Mouse (Mus musculus) right cerebral cortex, postnatal 4 days (tissue): ENCODE results near the gene Edem1.

Experiments
- DNase-seq: peaks from one replicate; pipeline ENCODE4 v3.0.0-alpha.2; 2022

The Edem1 gene

GRCm38 (mm10) chr6:108828234-108828868 lies at the start of gene Edem1:
Gene Edem1 (plus strand): TSS chr6:108828641.
- peak; percentile 86 for DNase-seq

DNA sequence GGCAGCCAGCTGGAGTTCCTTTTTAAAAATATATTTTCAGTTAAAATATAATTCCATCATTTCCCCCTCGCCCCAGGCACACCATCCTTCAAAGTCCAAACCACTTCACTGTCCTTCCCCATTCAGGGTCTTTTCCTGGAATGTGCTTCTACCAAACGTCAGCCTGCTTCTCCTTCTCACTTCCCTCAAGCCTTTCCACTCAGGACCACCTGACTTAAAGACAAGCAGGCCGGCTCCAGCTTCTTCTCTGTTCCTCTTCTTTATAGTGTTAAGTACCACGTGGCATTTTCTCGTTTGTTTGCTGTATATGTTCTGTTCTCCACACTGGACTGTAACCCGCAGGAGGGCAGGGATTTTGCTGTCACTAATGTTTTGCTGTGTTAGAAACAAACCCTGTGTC lies 46.6 kb upstream of the Edem1 start:
- DNase-seq: no peak

GRCm38 (mm10) chr6:108782526-108783183 lies 45.8 kb upstream of the Edem1 start, which contains the start of gene Arl8b:
Gene Arl8b (plus strand): TSS chr6:108783099.
- peak; percentile 98 for DNase-seq

DNA sequence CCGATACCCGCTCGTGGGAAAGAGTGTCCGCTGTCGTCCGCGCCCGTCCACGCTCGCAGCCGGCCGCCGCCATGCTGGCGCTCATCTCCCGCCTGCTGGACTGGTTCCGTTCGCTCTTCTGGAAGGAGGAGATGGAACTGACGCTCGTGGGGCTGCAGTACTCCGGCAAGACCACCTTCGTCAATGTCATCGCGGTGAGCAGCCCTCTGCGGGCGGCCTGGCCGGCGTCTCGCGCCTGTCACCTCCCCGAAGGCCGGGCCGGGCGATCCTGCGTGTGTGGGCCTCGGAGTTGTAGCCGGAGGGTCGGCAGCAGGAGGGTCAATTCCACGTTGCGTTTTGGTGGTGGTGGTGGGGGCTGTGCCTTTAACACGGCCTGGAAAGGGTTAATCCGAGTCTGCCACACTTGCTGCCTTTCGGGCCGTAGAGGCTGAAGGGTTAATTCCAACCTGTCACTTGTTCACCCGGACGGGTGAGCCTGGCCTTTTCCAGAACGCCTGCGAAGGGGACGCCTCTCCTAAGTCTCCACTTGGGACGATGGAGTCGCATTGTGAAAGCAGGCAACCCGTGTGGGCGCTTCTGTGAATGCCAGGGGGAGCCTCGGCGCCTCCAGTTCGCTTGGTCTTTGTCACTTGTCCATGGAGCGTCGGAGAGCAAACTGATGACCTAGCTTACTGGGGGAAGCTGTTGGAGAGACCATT lies 45.1 kb upstream of the Edem1 start:
- peak; percentile 38 for DNase-seq

DNA sequence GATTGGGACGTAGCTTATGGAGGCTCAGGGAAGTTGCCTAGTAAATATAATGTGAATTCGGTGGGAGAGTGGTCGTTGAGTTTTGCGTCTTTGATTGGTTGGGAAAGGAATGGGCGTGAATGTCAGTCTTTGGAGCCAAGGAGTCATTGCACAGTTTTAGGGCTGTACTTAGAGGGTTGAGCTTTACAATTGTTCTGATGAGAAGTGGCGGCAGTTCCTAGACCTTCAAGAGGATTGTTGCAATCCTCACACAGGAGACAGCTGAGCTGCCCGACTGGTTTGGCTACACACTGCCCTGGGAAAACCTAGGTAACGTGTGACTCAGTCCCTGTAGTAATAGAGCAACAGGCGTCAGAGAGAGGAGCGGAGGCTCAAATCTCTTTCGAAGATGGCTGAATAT lies 44.4 kb upstream of the Edem1 start:
- DNase-seq: no peak

DNA sequence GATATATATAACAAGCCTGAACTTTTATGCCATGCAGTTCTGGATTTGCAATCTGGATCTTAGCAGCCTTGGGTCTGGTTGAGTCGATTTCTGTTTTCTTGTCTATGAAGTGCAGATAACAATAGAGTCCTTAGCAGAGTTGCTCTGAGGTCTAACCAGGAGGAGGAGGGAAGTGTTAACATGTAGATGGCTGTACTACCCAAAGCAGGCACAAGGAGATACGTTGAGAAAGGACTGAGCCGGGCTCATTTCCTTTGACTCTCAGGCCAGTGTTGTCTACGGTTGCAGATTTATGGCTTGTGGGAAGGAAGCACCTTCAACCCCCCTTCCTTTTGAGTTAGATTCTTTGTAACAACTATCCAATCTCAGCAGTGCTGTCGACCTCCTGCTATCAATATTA lies 43.6 kb upstream of the Edem1 start:
- DNase-seq: no peak

DNA sequence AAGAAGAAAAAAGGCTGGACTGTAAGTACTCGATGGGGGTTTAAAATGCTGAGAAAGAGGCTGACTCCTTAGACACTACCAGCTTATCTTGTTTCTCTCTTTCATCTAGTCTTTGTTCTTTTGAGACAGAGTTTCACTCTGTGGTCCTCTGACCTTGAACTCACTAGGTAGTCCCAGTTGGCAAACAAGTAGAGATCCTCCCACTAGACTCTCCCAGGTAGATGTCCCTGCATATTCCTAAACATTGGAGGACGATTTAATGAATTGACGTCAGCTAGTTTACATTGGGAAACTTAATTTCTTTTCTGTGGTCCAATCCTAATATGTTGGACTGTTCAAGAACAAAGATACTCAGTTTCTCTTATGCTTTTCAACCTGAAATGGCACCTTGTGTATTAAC lies 42.9 kb upstream of the Edem1 start:
- DNase-seq: no peak

DNA sequence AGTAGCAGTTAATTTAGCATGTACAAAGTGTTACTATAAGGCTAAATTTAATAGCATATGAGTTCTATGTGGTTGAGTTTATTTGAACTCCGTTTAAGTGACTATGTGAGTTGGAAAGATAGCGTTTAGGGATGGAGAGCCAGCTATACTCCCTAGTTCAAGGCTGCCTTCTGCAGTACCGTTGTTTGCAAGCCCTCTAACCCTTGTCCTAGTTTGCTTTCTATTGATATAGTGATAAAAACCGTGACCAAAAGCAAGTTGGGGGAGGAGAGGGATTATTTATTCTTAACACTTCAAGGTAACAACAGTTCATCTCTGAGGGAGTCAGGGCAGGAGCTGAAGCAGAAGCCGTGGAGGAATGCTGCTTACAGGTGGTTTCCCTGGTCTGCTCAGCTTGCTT lies 36.9 kb upstream of the Edem1 start:
- DNase-seq: no peak

- DNase-seq: no peak
Observed at GRCm38 (mm10) chr6:108795912-108796311, 32.5 kb upstream of the Edem1 start.

- DNase-seq: no peak
Observed at GRCm38 (mm10) chr6:108796706-108797105, 31.7 kb upstream of the Edem1 start.

- DNase-seq: no peak
Observed at GRCm38 (mm10) chr6:108805194-108805593, 23.2 kb upstream of the Edem1 start.

GRCm38 (mm10) chr6:108805871-108806270 lies 22.6 kb upstream of the Edem1 start:
- DNase-seq: no peak

GRCm38 (mm10) chr6:108807446-108807845 lies 21.0 kb upstream of the Edem1 start:
- DNase-seq: no peak

- no peak for DNase-seq
Observed at GRCm38 (mm10) chr6:108808786-108809185, 19.7 kb upstream of the Edem1 start.

DNA sequence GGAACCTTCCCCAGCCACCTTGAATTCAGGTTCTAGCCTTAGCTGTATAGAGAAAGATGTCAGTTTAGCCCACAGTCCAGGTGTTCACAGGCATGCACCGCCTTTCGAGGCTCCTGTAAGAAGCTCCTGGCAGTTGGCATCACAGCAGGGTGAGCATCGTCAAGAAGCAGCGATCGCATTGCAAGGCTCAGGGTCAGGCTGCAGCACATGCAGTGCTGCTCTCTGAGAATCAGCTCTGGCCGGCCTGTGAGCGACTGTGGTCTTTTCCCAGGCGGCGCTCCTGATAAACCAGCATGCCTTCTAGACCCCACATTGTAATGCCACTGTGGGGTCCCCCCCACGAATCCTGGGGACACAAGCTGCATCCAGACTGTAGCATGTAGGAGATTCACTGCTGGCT lies 18.2 kb upstream of the Edem1 start:
- no peak for DNase-seq

DNA sequence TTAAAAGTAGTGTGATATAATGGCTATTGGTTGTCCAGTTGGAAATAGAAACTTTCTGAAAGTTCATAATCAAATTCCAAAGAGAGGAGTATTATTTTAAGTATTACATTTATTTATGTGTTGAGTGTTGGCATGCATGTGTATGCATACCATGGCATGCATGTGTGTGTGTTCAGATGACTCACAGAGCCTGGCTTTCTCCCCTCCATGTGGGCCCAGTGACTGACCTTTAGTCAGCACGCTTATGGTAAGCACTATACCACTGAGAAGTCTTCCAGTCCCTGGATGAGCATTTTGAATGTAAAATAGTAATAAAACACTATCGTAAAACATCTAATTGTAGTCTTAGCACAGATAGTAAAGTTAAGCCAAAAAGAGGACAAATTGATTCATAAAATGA lies 16.3 kb upstream of the Edem1 start:
- DNase-seq: no peak

DNA sequence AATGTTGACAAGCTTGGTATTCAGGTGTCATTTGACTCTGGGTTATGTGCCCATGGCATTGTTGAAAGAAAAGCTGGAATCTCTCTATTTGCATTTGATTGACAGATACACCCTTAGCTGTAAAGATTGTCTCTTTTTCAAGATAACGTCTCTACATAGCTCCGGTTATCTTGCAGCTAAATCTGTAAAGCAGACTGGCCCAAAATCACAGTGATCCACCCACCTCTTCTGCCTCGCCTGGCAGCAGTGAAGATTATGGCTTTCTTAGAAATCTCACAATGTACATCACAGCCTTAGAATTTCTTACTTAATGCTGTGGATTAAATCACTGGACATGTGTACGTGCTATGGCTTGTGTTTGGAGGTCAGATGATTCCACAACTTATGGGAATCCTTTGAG lies 10.9 kb upstream of the Edem1 start:
- no peak for DNase-seq

DNA sequence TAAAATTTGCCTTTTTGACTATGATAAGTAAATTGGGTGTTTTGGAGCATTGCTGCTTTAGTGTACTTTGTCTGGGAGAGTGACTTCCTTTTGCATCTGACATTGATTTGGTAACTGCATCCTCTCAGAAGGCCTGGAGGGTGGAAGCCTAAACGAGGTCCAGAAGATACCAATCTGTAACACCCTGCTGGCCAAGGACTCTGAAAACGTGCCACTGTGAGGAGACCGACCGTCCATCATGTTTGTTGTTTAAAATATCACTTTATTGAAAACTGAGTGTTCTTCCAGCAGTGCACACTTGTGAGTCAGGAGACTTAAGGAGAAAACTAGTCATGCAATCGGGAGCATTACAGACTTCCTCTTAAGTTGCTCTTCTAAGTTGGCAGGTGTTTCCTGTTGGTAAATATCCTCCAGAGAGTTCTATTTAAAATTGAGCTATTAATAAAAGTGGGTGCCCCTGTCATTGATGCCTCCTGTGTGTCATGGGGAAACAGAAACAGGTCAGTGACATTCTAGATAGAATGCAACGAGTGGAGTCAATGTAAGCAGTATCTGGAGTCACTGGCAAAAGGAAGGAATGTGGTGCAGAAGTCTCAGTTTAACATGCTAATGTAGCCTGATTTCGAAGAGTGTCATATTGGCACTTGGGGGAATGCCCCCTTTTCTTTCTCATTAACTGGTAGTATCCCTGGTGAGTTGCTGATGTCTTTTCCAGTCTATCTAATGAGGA lies 3.5 kb upstream of the Edem1 start:
- DNase-seq: no peak

- no peak for DNase-seq
Observed at GRCm38 (mm10) chr6:108826070-108826469, 2.4 kb upstream of the Edem1 start.

DNA sequence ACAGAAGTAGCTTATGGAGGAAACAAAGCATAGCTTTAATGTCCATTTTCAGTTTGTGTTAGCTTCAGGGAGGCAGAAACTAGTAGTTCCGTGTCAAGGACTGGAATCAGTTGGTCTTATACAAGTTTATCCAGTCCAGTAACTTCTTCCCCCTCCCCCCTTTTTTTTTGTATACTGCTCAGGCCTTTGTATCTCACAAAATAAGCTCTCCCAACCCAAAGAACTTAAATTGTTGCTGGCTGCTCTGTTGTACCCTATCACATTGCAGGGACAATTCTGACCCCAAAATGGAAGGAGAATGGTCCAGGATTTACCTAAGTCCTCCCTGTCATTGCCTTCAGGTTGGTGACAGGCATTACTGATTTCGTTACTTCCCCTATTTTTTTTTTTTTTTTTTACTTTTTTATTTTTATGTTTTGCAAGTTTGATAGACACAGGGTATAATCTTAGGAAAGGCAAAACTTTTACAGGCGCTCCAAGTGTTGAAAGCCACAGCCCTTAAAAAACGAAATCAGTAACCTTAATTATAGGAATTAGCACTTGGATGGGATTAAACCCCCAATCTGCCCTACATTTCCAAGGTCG lies 1.0 kb upstream of the Edem1 start:
- no peak for DNase-seq

DNA sequence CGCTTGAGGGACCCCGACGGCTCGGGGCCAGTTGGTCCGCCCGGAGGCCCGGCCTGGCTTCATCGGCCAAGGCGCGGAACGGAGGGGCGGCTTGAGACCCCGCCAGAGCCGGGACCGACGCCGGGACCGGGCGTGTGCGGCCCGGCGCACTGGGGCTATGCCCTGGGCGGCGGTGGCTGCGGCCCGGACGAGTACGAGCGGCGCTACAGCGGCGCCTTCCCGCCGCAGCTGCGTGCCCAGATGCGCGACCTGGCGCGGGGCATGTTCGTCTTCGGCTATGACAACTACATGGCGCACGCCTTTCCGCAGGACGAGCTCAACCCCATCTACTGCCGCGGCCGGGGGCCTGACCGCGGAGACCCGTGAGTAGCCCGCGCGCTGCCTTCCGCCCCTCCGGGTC lies 431 bp downstream of the Edem1 start:
- peak; percentile 50 for DNase-seq

DNA sequence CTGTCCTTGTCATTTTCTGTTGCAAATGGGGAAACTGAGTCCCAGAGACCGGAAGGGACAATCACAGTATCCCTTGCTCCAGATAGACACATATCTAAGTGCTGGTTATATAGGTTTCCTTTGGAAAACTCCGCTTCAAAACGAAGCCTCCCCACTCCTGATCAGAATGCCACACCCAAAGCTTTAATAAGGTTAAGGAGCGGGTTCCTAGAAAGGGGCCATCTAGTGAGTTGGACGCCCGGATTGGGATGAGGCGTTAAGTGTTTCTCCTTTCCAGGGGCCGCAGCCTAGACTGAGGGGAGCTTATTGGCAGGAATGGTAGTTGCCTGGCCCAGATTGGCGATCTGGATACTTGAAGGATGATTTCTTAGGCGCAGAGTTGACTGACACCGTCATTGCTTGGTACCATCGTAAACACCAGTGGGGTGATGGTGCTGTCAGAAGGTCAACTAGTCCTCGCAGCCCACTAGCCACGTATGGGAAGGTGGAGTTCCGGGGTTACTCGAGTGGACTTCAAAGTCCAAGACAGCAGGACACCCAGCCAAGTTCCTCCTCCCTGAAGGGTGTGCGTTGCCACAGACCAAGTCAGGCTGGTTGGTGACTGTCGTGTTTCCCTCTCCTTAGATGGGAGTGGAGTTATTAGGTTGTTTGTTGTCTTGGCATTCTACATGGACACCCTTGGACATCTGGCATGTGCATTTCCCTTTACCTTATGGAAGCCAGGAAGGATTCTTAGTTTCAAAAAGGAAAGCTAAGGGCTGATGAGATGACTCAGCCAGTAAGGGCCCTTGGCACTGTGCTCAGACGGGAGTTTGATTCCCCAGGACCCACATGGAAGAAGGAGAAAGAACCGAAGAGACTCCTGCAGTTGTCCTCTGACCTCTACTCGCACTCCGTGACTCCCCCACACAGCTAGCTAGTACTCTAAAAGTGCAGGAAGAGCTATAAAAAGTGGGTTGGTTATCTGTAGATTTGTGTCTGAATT lies 1.2 kb downstream of the Edem1 start:
- no peak for DNase-seq
